Mouse (Mus musculus) neural tube, embryonic 13.5 days (tissue): Measurements from ENCODE around the gene Pex26. TPM values are rescaled to one million over a fixed set of nuclear protein-coding genes. Genes with fewer than 3 reads are reported as not detected.

Source experiments
- polyA plus RNA-seq: library from polyadenylated mRNA; unstranded; fragments of >200 nt; fragmentation: Nextera tagmentation; extraction: Ambion mirVana; gene quantifications from 2 replicates; pipeline ENCODE4 v1.2.1, GENCODE M21; 2015

Pex26 gene
- polyA plus RNA-seq, 1 experiment from 2014 or later: 13.5 TPM

Other genes with a start within 250 kb of the Pex26 start
- 28.1 TPM in 2 replicates for gene Mical3, start 52.7 kb upstream of the Pex26 start, polyA plus RNA-seq
- gene Tuba8, start 27.0 kb downstream of the Pex26 start, polyA plus RNA-seq: 0.21 and 0.25 TPM in 2 replicates
- 1.0 and 2.9 TPM in 2 replicates for gene Usp18, start 62.2 kb downstream of the Pex26 start, polyA plus RNA-seq
- gene Slc6a13, start 116.6 kb downstream of the Pex26 start, polyA plus RNA-seq: 34.5 and 38.2 TPM in 2 replicates
- 0.63 and 0.89 TPM in 2 replicates for gene Slc6a12, start 159.4 kb downstream of the Pex26 start, polyA plus RNA-seq